Mouse (Mus musculus) urinary bladder, postnatal 4 days (tissue): ENCODE measurements around the gene Thada.
"Not testable (repeated sequence)": the region's sequence is repeated elsewhere in the genome, so short reads cannot be mapped to it uniquely, and the experiment has no call there.

ENCODE experiments used
- DNase-seq, 2 experiments: peaks; one replicate each; pipeline ENCODE4 v3.0.0; 2021 to 2022; ENCODE audit warnings: low spot score in 2 of 2

Gene Thada

GRCm38 (mm10) chr17:84224217-84224887 lies 241.7 kb downstream of the Thada start:
- DNase-seq: no peak

DNA sequence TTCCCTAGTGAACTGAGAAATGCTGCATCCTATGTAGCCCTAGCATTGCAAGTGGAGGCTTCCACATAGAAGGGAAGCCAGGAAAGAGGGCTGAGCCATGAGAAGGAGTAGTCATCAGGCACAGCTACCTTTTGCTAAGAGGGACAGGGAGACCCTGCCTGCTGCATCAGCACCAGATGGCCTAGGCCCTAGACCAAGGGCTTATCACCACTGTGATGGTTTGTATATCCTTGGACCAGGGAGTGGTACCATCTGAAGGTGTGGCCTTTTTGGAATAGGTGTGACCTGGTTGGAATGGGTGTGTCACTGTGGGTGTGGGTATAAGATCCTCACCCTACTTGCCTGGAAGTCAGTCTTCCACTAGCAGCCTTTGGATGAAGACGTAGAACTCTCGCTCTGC lies 247.2 kb downstream of the Thada start:
- DNase-seq: not testable (repeated sequence)

DNA sequence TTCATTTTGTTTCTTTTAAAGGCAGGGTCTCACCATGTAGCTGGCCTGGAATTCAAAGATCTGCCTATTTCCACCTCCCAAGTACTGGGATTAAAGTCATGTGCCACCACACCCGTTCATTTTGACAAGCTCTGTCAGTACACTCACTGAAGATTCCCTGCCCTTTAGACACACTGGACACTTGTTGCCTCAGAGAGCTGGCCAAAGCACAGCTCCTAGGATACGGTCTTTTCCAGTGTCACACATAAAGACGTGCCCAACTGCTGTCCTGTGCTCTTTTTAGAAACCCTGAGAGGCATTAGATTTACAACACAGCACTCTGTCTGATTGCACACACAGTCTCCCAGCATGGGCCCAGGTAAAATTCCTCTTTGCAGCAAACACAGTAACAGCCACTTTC lies 248.3 kb downstream of the Thada start:
- no peak for DNase-seq

DNA sequence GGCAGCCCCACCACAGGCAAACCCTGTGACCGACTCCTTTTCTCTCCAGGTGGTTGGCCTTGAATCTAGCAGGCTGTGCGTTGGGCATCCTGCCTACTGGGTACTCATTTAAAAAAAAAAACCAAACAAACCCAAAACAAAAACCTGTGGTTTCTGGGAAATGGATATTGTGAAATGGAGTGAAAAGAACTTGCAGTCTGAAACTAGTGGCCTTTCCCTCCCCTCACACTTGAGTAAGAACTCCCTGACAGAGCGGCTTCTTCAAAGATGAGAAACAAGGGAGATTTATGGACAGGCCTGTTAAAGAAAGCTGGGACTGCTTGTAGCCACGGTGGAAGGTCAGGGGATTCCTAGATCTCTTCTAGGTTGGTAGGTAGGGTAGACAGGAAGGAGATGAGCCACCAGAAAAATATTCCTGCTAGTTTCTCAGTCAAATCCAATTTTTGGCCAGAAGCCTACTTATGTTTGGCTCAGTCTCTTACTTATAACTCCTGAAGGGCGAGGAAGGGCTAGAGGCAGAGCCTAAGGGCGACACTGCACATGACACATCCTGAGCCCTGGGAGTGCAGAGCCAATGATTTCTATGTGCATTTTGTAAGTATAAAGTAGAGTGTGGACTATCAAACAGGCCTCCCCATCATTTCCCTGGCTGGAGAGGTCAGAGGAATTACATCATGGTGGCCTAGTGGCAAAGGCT lies 250.6 kb downstream of the Thada start:
- DNase-seq: no peak

GRCm38 (mm10) chr17:84213464-84213863 lies 252.5 kb downstream of the Thada start:
- no peak for DNase-seq

- no peak for DNase-seq
These were observed 258.4 kb downstream of the Thada start for GRCm38 (mm10) chr17:84207611-84208010.

DNA sequence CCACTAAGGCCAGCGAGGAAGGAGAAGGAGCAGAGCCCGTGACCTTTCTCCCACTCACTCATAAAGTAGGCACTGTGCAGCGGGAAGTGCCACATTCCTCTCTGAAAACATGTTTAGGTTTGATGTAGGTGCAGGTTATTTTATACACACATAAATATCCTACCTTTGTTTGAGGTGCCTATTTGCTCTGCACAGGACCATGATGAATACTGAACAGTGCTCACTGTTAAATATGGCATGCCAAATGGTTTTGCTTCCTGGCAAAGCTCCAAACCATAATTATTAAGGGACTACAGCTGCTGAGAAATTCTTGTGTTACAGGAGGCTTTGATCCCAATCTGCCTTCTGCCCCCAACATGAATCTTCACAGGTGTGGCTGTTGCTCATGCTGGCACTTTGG lies 259.8 kb downstream of the Thada start:
- no peak for DNase-seq

DNA sequence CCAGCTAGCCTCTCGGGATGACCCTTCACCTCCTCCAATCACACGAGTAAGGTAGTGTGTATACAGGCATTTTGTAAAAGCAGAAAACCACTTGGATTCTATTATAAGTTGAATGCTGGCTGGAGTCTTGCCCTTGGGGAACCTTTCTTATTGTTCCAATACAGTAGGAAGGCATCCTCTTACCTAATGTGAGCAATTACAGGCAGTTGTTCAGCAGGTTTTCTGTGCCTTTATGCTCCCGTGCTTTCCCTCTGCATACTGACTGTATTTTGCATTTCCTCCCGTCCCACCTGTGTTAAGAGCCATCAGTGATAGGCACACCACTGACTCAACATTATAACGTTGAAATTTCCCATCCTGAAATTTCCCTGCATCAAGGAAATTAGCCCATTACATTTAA lies 261.0 kb downstream of the Thada start:
- no peak for DNase-seq

DNA sequence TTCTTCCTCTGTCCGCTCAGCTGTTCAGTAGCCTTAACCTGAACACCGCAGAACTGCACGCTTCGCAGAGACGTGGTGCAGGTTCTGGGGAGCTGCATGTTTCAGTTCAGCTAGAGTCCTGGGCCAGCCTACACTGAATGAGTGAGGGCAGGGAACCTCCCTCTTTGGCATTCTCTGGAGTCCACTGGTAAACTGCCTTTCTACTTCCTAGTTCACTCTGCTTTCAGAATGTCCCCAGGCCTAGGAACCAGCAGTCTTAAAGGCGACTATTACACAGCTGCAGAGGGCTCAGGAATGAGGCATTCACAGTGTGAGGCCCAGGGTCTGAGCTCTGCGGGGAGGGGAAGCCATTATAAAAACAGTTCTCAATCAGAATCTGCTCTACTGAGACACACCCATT lies 262.7 kb downstream of the Thada start:
- no peak for DNase-seq

- no peak for DNase-seq
These were observed 264.8 kb downstream of the Thada start for GRCm38 (mm10) chr17:84201183-84201582.

DNA sequence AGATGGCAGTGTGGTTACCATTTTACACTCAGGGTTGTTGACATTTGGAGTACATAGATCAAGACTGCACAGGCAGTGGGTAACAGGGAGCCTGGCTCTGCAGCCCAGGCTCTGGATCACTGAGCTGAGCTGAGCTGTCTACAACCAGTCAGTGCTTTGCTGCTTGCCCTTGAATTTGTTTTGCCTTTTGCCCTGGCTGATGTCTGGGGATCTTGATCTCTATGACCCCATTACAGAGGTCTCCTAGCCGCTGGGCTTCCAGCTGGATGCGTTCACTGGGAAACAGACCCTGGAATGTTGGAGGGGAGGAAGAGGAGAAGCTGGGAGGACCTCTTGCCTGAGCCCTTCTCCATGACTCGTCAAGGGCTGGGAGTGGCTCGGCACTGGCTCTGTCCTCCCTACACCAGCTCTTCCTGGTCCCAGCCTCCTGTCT lies 268.1 kb downstream of the Thada start:
- no peak for DNase-seq

DNA sequence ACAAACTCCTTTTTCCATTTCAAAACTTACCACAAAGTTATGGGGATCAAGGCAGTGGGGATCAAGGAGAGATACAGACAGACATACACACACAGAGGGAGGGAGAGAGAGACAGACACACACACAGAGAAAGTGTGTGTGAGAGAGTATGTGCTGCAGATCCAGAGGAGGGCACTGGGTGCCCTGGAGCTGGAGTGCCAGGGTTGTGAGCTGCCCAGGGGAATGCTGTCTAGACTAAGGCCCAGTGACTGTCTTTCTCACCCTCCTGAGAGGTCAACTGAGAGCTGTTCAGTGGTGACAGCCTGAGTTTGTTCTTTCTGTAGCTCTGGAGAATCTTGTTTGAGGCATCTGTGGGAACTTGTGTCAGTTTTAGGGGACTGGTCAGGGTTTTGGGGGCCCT lies 269.7 kb downstream of the Thada start:
- no peak for DNase-seq

GRCm38 (mm10) chr17:84195835-84196234 lies 270.2 kb downstream of the Thada start:
- peak in 1 of 2 experiments; percentile 22 for DNase-seq

- peak in 1 of 2 experiments; percentile 26 for DNase-seq
These were observed 271.0 kb downstream of the Thada start for GRCm38 (mm10) chr17:84195003-84195395.

DNA sequence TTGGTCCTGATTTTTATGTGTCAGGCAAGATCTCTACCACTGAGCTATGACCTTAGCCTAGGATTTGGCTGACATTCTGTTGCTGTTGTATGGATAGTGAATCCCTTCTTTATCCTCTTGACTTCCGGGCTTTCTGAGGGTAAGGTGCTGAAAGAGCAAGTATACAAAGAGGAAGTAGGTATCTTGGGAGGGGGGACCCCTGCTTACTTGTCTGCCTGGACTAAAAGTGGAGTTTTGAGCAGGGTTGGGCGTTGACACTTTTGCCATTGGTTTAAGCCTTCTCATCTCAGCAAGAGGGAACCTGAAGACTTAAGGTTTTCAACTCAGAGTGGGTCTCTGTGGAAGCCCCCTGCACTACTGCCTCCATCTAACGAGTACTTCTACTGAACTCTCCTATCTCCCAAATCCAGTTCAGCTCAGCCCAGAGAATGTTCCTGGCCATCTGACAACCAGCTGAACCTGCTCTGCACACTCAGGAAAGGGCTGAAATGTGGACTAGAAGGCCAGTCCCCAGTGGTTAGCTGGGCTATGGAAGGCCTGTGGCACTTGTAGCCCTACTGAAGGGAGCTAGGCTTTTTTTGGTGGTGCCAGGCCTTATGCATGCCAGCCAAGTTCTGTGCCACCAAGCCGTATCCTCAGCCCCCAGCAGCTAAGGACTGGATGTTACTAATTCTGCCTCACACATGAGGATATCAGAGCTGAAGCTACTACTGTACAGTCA lies 271.6 kb downstream of the Thada start:
- peak; percentile 14 to 41 for DNase-seq

- DNase-seq: peak; percentile 17 to 53
These were observed 272.6 kb downstream of the Thada start for GRCm38 (mm10) chr17:84193411-84193810.

- no peak for DNase-seq
These were observed 274.1 kb downstream of the Thada start for GRCm38 (mm10) chr17:84191946-84192345.

GRCm38 (mm10) chr17:84190885-84191284 lies 275.1 kb downstream of the Thada start:
- peak; percentile 71 to 86 for DNase-seq

DNA sequence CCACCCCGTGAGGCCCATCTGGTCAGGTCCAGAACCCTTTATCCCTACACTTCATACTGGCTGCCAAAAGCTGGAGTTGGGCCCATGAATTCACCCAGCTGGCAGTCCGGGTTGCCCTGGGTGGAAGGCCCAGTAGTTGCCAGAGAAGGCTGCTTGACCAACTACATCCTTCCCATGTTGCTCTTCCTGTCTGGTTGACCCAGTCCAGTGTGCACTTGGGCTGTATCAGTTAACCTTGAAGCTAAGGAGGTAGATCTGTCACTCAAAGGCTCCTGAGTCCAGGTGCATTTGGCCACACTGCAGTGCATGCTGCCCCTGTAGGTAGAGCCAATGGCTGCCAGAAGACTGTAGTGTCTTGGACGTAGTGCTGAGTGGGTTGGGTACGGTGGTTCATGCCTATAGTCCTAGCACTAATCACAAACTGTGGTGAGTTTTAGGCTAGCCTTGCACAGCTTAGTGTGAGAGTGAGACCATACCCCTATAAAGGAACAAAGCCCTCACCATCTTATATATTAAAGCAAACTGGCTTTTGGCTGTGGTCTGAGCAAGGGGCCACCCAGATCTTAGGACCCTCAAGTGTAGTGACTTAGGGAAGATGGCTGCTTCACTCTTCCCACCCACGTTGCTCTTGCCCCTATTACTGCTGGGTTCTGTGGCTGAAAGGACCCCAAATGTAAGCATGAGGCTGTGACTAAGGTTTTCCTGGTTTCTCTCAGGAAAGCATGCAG lies 276.7 kb downstream of the Thada start:
- peak in 1 of 2 experiments; percentile 55 for DNase-seq

DNA sequence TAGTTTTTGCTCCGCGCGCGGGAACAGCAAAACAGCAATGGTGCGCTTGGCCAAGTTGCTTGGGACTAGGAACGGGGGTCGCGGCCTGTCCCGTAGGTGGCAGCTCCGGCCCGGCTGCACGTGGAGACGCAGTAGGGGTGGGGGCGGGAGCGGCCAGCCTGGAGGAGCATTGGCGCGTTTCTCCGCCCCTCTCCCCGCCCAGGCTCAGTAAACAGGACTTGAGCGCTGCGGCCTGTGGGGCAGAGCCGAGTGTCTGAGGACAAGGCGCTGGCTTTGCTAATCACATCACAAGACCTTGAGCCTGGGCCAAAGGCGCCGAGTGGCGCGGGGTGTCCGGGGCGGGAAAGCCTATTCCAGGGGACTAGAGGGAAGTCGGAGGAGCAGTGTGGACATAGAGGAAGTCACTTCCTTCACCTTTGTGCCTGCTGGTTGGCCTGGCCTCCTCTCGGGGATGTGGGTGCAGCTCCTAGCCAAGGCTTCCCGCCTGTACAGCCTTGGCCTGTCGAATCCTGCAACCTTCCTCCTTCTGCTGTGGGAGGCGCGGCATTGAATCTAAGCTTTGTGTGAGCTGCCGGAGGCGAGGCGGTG lies 277.5 kb downstream of the Thada start:
- DNase-seq: peak; percentile 93 to 95

- peak; percentile 98 for DNase-seq
These were observed 278.2 kb downstream of the Thada start, which contains the start of gene Zfp36l2 for GRCm38 (mm10) chr17:84187727-84188373. Gene Zfp36l2, minus strand, starts transcription at chr17:84187947.
